Mouse (Mus musculus) heart, adult 11 months (tissue): ENCODE data around the gene Psmc3ip.
"Not testable (repeated sequence)": the region's sequence is repeated elsewhere in the genome, so short reads cannot be mapped to it uniquely, and the experiment has no call there.

Source experiments
- DNase-seq: peaks from one replicate; pipeline ENCODE4 v3.0.0; 2022

Gene Psmc3ip

DNA sequence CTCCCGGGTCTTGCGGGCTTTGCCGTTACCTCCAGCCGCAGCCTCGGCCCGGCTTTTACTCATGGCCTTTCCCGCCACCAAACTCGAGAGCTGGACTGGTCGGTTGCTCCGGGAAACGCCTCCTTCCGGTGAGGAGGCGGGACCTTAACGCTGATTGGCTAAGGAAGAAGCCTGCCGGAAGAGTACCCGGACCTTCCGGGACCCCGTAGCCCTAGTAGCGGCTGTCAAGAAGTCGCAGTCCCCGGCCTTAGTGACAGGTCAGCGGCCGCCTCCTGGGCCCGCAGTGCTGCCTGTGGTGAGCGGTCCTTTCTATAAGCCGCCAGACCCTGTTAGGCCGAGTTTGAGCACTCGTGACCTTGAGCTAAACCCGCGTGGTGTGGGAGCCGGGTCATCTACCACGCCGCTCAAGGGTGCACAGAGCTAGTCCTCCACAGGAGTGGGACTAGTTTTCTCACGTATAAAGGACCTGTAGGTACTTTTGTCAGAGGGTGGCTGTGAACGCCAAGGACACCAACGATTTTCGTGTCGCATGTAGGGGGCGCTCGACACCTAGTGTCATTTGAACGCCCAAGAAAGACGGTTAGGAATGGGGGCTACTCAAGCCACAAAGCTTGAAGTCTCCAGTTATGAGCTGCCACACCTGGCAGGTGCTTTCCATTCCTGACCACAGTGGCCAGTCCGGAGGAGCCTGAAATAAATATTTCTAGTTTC lies at the start of gene Psmc3ip:
TSS of gene Psmc3ip (minus strand) at position 123 of the 711 bp plus-strand sequence.
- peak; percentile 100 for DNase-seq

DNA sequence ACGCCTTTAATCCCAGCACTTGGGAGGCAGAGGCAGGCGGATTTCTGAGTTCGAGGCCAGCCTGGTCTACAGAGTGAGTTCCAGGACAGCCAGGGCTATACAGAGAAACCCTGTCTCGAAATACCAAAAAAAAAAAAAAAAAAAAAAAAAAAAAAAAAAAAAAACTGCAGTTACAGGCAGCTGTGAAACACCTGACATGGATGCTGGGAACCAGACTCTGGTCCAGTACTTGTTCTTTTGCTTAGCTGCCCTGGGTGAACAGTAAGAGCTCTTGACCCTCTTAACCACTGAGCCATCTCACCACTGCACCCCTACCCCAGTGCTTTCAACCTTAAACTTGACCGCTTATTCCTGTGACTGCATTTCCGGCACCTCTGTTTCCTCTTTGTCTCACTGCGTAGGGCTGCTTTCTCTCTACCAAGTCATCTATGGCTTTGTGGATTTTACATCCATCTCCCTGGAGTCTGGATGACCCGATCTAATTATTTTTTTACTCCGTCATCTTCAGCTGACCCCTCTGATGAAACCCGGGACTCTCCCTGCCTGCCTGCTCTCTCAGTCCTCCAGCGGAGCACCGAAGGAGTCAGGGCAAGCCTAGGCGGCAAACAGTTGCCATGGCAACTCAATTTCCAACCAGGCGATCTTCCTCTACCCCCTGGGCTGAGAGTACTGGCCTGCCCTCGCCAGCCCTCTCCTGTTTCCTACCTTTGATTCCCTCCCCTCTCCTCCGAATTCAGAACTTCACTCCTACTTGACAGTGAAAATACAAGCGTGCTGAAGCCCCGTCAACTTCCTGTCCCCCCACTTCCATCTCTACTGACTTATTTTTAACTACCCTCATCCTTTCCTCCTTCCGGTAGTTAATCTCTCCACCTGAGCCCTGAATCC lies 48.3 kb upstream of the Psmc3ip start:
- peak; percentile 96 for DNase-seq

DNA sequence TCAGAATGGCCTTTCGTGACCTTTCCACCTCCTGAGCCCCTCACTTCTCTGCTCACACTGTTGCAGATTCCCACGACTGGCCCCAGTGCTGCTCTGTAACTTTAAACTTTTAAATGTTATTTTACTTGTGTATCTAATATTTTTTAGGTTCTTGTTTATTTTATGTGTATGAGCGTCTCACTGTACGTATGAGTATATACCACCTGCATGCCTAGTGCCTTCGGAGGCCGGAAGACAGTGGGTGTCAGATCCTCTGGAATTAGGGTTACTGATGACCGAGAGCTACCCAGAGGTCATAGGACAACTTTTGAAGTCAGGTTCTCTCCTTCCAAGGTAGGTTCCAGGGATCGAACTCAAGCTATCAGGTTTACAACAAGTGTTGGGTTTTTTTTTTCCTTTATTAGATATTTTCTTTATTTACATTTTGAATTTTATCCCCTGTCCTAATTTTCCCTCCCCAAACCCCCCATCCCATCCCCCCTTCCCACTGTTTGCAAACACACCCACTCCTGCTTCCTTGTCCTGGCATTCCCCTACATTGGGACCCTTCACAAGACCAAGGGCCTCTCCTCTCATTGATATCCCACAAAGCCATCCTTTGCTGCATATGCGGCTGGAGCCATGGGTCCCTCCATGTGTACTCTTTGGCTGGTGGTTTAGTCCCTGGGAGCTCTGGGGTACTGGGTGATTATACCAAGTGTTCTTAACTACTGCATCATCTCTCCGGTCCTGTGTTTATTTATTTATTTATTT lies 47.2 kb upstream of the Psmc3ip start:
- DNase-seq, result peak; percentile 86

DNA sequence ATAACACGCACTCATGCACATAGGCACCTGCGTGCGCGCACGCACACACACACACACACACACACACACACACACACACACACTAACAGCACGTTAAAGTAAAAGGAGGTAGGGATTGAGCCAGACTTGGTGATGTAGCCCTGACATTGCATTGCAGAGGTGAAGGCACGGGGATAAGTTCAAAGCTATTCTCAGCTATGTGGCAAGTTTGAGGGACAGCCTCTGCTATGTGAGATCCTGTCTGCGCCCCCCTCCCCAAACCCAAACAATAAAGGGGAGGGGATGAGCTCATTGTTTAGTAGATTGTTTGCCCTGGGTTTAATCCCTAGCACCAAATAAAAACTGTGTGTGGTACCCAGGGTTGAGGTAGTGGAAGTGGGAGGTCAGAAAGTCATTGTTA lies 45.9 kb upstream of the Psmc3ip start:
- DNase-seq, result peak; percentile 82

DNA sequence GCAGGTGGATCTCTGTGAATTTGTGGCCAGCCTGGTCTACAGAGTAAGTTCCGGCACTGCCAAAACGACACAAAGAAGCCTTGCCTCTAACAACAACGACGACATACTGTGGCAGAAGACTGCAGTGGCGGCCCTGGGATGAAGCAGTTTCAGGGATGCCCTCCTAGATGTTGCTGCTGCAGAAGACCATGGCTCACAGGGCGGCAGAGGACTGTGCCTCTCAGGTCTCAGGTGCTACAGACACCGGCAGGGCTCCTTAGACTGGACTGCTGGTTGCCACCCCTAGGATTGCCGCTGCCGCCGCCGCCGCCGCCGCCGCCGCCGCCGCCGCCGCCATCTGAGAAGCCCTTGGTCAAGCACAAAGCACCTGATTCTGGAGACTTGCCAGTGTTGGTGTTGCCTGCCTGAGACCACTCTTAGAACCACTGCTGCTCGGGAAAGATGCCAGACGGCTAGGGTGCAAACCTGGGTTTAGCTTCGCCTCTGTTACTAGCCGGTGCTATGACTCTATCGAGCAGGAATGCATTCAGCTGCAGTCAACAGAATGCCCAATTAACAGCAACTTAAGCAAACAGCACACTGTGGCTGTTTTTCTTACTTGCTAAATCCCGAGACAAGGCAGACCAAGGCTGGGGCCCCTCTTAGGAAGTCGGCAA lies 45.1 kb upstream of the Psmc3ip start:
- DNase-seq, result peak; percentile 92

DNA sequence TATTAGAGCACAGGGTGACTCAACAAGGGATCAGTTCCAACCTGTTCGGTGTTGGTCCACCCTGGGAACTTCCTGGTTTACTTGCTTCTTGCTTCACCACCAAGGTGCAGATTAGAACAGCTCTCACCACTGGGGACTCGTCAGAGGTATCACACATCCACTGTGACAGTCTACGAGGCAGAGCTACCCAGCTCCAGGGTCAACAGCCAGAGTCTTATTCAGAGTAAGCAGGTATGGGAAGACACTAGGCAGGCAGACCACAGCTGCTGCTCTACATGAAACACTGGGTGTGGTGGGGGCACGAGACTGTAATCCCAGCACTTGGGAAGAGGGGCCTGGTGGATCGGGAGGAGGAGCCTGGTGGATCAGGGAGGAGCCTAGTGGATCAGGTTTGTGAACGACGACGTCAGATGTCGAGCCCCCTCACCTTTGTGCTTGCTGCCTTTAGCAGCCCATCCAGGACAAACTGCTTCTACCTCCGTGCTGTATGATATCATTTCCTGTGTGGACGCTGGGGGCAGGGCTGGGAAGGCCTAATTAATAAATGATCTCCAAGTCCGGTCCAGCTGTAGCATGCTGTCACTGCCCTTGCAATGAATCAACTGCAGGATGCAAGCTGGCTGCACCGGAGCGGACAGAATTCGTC lies 43.4 kb upstream of the Psmc3ip start:
- peak; percentile 92 for DNase-seq

DNA sequence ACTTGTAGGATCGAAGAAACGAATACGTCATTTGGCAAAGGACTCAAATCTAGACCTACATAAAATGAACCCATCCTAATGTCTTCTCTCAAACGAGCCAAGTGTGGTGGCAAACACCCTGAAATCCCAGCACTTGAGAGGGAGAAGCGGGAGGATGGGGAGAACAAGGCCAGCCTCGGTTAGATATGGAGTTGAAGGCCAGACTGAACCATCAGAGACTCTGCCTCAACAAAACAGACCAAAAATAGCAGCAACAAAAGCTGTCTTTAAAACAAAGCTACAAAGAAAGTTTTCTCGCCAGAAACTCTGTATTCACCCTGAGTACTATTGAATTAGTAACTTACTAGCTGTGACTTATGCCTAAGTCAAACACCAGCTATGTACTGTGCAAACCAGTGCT lies 41.8 kb upstream of the Psmc3ip start:
- DNase-seq, result no peak

DNA sequence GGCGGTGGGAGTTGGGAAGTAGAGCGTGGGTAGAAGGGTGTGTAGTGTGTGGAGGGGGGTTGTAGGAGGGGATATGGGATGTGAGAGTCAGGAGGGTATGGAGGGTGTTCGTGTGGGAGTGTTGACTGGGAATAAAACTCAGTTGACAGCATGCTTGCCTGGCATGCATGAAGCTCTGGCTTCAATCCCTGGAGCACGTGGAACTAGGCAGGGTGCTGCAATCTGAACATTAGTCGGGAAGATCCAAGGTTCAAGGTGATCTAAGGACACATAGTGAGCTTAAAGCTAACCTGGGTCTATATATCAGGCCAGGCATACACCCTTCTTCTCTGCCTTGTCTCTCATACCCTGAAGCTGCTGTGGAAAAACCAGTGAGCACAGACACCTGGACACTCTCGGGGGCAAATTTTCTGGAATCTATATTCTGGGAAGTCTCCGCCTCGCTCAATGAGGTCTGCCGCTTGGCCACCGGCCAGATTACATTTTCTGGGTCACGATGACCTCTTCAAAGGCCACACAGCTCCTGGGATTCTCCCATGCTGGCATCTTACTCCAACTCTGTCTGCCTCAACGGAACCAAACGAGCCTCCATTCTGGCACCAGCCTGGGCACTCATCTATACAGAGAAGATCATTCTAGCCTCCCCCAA lies 39.1 kb upstream of the Psmc3ip start:
- DNase-seq, result no peak

DNA sequence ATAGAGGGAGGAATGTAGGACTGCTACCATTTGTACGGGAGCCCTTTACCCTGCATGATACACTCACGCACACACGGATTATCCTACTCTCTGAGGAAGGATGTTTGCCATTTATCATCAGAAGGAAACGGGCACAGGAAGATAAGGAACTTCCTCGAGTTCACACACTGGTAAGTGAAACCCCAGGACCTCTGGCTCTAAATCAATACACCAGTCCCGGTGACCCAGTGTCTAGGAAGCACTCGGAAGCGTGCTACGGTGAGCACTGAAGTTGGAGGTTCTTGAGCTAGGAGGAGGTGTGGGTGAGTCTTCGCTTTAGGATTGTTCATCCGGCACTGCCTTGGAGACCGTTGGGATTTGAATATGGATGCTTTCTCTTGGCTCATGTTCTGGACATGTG lies 37.8 kb upstream of the Psmc3ip start:
- no peak for DNase-seq

DNA sequence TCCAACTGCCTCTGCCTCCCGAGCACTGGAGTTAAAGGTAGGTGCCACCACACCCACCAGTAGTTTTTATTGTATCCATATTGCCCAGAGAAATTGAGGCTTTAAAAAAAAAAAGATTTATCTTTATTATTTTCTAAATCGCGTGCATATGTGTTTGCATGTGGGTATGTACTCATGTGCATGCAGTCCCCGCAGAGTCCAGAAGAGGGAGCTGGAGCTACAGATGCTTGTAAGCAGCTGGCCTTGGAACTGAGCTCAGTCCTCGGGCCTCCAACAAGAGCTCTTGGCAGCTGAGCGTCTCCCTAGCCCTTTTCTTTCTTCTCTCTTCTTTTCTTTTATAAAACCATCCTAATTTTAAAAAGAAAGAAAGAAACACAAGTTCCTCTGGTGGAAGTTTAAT lies 36.5 kb upstream of the Psmc3ip start:
- DNase-seq, result no peak

DNA sequence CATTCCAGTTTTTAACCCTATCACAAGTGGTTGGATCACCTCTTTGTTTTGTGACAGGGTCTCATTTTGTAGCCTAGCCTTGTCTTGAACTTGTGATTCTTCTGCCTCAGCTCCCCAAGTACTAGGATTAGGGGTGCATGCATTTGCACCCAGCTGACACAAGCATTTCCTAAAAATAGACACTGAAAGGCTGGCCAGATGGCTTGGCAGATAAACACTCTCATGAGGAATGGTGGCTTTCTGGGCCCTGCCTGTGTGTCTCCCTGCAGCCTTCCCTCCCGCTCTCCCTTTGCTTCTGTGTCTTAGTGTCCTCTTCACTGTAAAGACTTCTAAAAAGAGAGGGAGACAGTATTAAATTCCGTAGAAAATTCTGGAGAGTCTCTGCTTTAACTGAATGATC lies 36.0 kb upstream of the Psmc3ip start:
- DNase-seq, result no peak

DNA sequence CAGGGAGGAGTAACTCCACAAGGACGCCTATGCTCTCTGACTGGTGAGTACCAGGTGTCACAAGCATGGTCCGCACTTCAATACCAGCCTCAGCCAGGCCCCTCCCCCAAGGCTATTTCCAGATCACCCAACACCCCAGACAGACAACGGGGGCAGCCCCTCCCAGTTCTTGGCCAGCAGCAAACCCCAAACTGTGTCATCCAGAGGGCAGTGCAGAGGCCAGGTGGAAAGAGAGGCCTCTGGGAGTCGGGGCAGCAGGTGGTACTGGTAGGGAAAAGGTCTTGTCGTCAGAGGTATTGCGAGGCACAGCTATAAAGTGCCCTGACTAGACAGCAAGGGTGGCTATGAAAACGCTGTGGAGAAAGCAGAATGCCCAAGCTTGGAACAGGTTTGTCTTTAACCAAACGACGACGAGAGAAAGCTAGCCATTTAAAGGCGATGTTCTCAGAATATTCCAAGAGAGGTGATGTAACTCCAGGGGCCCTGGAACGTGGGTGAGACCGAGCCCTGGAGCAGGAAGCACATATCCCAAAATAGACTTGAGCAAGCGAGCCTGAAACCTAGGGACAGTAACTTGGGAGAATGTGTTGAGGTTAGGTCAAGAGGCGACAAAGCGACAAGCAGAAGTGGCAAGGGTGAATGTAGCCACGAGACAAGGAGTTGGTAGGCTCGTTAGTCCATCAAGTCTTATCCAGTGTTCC lies 35.0 kb upstream of the Psmc3ip start:
- DNase-seq, result peak; percentile 98

DNA sequence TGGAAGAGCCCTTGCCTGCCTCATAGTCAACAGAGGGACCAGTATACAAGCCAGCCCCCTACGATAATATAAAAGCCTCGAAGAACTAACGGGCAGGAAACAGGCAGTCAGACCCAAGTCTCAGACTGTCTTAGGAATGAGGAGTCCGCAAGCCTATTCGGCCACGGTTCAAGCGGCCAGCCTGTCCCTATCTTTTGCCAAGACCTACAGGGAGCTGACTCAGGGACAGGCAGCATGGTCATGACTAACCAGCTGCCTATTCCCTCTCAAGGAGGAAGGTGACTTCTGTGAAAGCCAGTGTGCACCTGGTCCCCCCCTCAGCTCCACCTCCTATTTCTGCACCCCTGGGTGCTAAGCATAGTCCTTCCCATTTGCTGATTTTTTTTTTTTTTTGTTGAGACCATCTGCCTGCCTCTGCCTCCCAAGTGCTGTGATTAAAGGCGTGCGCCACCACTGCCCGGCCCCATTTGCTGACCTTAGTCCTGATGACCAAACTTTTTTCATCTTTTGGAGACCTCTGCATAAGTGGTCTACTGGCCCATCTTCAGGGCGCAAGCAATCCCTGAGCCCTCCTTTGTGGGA lies 33.9 kb upstream of the Psmc3ip start:
- peak; percentile 93 for DNase-seq

DNA sequence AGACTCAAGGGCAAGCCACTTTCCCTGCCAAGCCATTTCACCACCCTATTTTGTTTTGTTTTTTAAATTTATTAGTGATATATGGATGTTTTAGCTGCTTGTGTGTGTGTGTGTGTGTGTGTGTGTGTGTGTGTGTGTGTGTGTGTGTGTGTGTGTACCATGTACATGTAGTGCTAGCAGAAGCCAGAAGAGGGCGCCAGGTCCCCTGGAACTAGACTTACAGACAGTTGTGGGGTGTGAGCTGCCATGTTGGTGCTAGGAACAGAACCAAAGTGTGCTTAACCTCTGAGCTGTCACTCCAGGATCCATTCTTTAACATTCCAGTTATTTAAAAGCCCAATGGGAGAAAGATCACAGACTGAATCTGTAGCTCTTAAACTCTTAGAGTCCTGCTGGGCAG lies 31.8 kb upstream of the Psmc3ip start:
- no peak for DNase-seq

DNA sequence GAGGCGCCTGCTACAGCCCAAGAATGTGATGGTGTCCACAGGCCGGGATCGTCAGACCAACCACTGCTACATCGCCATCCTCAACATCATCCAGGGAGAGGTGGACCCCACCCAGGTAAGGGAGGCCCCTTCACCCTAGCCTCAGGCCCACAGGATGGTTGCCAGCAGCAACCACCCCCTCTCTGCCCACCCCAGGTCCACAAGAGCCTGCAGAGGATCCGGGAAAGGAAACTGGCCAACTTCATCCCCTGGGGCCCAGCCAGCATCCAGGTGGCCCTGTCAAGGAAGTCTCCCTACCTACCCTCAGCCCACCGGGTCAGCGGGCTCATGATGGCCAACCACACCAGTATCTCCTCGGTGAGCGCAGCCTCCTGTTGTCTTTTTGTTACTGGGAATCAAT lies 29.8 kb upstream of the Psmc3ip start:
- peak; percentile 91 for DNase-seq

DNA sequence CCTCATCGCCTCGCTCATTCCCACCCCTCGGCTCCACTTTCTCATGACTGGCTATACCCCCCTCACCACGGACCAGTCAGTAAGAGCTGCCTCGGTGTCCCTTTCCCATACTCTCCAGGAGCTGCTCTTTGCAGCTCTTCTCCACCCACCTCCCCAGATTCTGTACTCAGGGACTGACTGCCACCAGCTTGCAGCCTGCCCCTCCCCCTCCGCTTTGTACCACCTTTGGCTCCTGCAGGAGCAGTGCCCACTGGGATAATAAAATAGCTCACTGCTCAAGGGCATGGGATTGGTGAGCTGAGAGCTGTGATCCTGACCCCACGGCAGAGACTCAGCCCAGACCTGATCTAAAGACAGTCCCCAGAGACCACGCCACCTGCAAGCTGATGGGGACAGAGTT lies 29.3 kb upstream of the Psmc3ip start:
- DNase-seq, result not testable (repeated sequence)

DNA sequence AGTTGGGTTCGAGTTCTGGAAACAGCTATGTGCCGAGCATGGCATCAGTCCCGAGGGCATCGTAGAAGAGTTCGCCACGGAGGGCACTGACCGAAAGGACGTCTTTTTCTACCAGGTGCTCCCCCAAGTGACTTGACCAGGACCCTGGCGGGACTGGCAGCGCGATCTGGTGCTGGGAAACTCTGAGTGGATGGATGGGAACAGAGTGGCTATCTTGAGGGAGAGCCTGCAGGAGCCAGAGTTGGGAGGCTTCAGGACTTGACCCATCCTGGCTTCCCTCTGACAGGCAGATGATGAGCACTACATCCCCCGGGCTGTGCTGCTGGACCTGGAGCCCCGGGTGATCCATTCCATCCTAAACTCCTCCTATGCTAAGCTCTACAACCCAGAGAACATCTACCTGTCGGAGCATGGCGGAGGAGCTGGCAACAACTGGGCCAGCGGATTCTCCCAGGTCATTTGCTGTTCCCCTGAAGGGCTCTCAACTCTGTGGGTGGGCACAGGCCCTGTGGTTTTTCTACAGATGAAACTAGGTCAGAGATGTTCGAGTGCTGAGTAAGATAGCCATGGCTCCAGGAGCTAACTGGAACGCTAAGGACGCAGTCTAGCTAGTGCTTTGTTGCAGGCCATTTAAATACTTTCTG lies 25.4 kb upstream of the Psmc3ip start:
- no peak for DNase-seq

DNA sequence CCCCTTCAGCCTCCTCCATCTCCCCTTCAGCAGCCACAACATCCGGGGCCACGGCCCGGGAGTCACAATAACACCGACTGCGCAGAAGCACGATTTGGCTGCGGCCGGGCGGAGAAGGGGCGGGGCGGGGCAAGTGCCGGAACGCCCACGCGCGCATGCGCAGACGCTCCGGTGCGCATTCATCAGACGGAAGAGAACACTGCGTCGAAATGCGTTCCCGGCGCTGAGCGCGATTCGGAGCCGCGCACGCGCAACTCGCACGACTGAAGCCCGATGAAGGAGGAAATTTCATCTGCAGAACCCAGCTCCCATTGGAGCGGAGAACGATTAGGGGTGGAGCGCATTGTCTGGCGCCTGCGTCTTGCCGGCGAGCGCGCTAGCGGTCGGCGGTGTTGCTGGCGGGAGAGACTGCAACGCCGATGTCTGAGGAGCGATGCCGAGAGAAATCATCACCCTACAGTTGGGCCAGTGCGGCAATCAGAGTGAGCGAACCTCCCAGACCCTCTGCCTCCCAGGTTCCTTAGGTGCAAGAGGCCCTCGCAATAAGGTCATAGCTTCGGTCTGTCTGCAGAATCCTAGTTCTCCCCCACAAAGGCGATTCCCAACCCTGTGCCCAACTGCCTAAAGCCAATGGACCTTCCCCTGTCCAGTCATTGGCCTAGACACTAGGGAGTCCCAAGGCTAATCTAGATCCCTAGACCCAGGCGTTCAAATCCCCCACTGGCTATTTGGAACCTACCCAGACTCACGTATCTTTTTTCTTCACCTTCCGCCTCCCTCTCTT lies 24.7 kb upstream of the Psmc3ip start, which contains the start of the genes Retreg3 and Tubg1:
TSS of gene Retreg3 (minus strand) at position 133 of the 784 bp plus-strand sequence.
TSS of gene Tubg1 (plus strand) at position 178 of the 784 bp plus-strand sequence.
- DNase-seq, result peak; percentile 100

DNA sequence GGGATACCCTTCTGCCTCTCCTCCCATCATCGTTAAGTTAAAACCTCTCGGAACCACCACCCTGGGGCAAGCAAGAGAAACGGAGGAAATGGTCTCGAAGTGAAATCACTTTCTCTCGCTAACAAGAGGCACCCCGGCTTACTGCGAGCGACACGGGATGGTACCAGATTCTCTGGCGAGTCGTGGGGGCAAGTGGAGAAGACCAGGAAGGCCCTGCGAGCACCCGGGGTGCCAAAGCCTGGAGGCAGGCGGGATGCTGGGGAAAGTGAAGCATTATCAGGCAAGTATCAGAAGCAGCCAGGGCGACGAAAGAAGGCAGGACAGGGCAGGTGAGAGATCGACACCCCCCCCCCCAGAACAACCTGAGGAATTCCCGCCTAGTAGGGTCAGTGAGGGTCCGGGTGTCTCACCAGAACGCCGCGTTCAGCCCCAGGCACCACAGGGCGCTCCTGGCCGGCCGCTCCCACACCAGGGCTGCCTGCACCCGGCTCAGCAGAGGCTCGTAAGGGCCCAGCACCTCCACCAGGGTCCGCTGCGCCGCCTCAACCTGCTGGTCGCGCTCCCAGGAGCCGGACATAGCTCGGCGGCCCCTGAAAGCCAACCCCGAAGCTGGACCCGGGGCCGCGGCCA lies 24.0 kb upstream of the Psmc3ip start:
- DNase-seq, result no peak
